Mouse (Mus musculus) liver, postnatal 0 days (tissue): ENCODE measurements around the gene Abcc12.

Experiments used
- CTCF ChIP-seq: sonication (generic); IDR thresholded peaks from 2 replicates; pipeline ENCODE4 v1.5.1; 2016; ENCODE audit warnings: antibody characterized with exemption, low read depth
- EP300 ChIP-seq: IDR thresholded peaks from 2 replicates; pipeline ENCODE4 v1.6.1; 2016; ENCODE audit warnings: antibody characterized with exemption, low read depth, mild to moderate bottlenecking

DNA sequence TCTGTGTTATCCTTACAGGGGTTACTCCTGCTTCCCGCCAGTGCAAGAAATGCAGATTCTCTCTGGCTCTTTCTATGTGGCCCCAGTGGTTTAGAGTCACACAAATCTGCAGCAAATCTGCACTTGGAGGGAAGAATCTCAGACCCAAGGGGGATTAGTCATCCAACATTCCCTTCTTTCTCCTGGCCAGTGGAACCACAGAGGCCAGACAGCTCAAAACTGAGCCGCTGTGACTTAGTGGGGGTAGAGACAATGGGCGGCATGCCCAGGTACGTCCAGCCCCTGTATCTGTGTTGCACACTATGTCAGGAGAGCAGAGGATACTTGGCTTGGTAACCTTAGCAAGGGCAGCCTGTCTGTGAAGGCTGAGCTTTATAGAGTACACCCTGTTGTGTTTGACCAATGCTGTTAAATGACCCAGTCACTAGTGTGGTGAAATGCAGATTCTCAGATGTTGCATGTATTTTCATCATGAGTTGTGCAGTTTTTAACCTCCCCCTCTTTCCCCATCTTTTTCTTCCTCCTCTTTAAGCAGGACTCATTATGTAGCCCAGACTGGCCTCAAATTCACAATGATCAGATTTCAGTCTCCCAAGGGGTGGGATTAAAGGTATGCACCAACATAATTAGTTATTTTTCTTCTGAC is 130.5 kb downstream of the Abcc12 start:
- TF ChIP-seq EP300 (no peak), CTCF (no peak)
